Mouse (Mus musculus): ENCODE data around the gene Slc13a5. TPM values are rescaled to one million over a fixed set of nuclear protein-coding genes. Genes with fewer than 3 reads are reported as not detected.

Slc13a5 gene
- polyA plus RNA-seq, 1 experiment from 2014 or later: 14.0 TPM

- Histone ChIP-seq H3K4me3 (ENCODE audit: low read depth, low read length) (no peak overlapping the region; the same call in 1 of the 2 replicates), H3K27ac (replicated peaks; ENCODE audit: low read depth, low read length) (no peak overlapping the region), H3K9ac (ENCODE audit: low read depth, low read length) (peak overlapping the region; percentile 82), H3K27me3 (replicated peaks; ENCODE audit: control insufficient read depth, insufficient read depth, low read length) (no peaks in the 10 kb centered on the region), H3K9me3 (ENCODE audit: control insufficient read depth, low read length) (no peaks in the 10 kb centered on the region), H3K36me3 (ENCODE audit: control insufficient read depth, insufficient read depth, low read length) (peaks cover 32% of the 10 kb centered on the region), H3K4me1 (ENCODE audit: control insufficient read depth, insufficient read depth, low read length) (peaks cover 10% of the 10 kb centered on the region), H3K4me2 (ENCODE audit: low read depth, low read length) (peak overlapping the region; percentile 86)
- 78% methylated on average over 6 of the region's 6 CpGs for WGBS
- ATAC-seq (ENCODE audit: low read depth) (no peak), DNase-seq (ENCODE audit: low spot score) (no peak)
These were observed 61.8 kb downstream of the Slc13a5 start for GRCm38 (mm10) chr11:72205256-72205655.

- WGBS: 81% methylated on average over 1 of the region's 1 CpGs
- H3K27ac ChIP-seq (replicated peaks; ENCODE audit: low read depth, low read length): no peak overlapping the region
- no peak for DNase-seq (ENCODE audit: low spot score)
- peaks cover 22% of the 10 kb centered on the region for H3K36me3 ChIP-seq (ENCODE audit: control insufficient read depth, insufficient read depth, low read length)
- peaks cover 10% of the 10 kb centered on the region for H3K4me1 ChIP-seq (ENCODE audit: control insufficient read depth, insufficient read depth, low read length)
- H3K4me2 ChIP-seq (ENCODE audit: low read depth, low read length): no peak overlapping the region
- no peak overlapping the region for H3K4me3 ChIP-seq (ENCODE audit: low read depth, low read length)
- H3K9ac ChIP-seq (ENCODE audit: low read depth, low read length): no peak overlapping the region
- ATAC-seq (ENCODE audit: low read depth): no peak
- no peaks in the 10 kb centered on the region for H3K9me3 ChIP-seq (ENCODE audit: control insufficient read depth, low read length)
- H3K27me3 ChIP-seq (replicated peaks; ENCODE audit: control insufficient read depth, insufficient read depth, low read length): no peaks in the 10 kb centered on the region
These were observed 63.6 kb downstream of the Slc13a5 start for GRCm38 (mm10) chr11:72203440-72203839.

GRCm38 (mm10) chr11:72196506-72196905, 70.5 kb downstream of the Slc13a5 start:
- Histone ChIP-seq H3K4me1 (ENCODE audit: control insufficient read depth, insufficient read depth, low read length) (no peaks in the 10 kb centered on the region), H3K36me3 (ENCODE audit: control insufficient read depth, insufficient read depth, low read length) (peaks cover 50% of the 10 kb centered on the region), H3K9ac (ENCODE audit: low read depth, low read length) (no peak overlapping the region), H3K27me3 (replicated peaks; ENCODE audit: control insufficient read depth, insufficient read depth, low read length) (no peaks in the 10 kb centered on the region), H3K4me2 (ENCODE audit: low read depth, low read length) (no peak overlapping the region), H3K9me3 (ENCODE audit: control insufficient read depth, low read length) (no peaks in the 10 kb centered on the region), H3K4me3 (ENCODE audit: low read depth, low read length) (no peak overlapping the region), H3K27ac (replicated peaks; ENCODE audit: low read depth, low read length) (no peak overlapping the region)
- no peak for ATAC-seq (ENCODE audit: low read depth)
- 90% methylated on average over 8 of the region's 8 CpGs for WGBS
- no peak for DNase-seq (ENCODE audit: low spot score)

- H3K9ac ChIP-seq (ENCODE audit: low read depth, low read length): no peak overlapping the region
- H3K4me2 ChIP-seq (ENCODE audit: low read depth, low read length): no peak overlapping the region
- no peak for DNase-seq (ENCODE audit: low spot score)
- no peak overlapping the region for H3K27ac ChIP-seq (replicated peaks; ENCODE audit: low read depth, low read length)
- H3K27me3 ChIP-seq (replicated peaks; ENCODE audit: control insufficient read depth, insufficient read depth, low read length): no peaks in the 10 kb centered on the region
- H3K36me3 ChIP-seq (ENCODE audit: control insufficient read depth, insufficient read depth, low read length): peaks cover 61% of the 10 kb centered on the region
- no peak for ATAC-seq (ENCODE audit: low read depth)
- H3K9me3 ChIP-seq (ENCODE audit: control insufficient read depth, low read length): no peaks in the 10 kb centered on the region
- H3K4me1 ChIP-seq (ENCODE audit: control insufficient read depth, insufficient read depth, low read length): no peaks in the 10 kb centered on the region
- 88% methylated on average over 2 of the region's 2 CpGs for WGBS
- no peak overlapping the region for H3K4me3 ChIP-seq (ENCODE audit: low read depth, low read length)
These were observed 72.8 kb downstream of the Slc13a5 start for GRCm38 (mm10) chr11:72194259-72194658.

Other genes with a start within 250 kb of the Slc13a5 start
- gene Aipl1, start 229.7 kb downstream of the Slc13a5 start, polyA plus RNA-seq (2014; fragmentation: Nextera tagmentation; extraction: Ambion mirVana): 0.11 and 0.42 TPM in 2 replicates
- gene Pimreg, start 225.2 kb downstream of the Slc13a5 start, polyA plus RNA-seq (2014; fragmentation: Nextera tagmentation; extraction: Ambion mirVana): 77.9 and 92.6 TPM in 2 replicates
- 0.89 and 0.96 TPM in 2 replicates for gene Pitpnm3, start 131.4 kb downstream of the Slc13a5 start, polyA plus RNA-seq (2014; fragmentation: Nextera tagmentation; extraction: Ambion mirVana)
- 0.13 and 0.15 TPM in 2 replicates for gene Gm43951, start 60.4 kb downstream of the Slc13a5 start, polyA plus RNA-seq (2014; fragmentation: Nextera tagmentation; extraction: Ambion mirVana)
- 9.0 and 11.8 TPM in 2 replicates for gene 4933427D14Rik, start 59.8 kb downstream of the Slc13a5 start, polyA plus RNA-seq (2014; fragmentation: Nextera tagmentation; extraction: Ambion mirVana)
- 197 and 203 TPM in 2 replicates for gene Txndc17, start 59.7 kb downstream of the Slc13a5 start, polyA plus RNA-seq (2014; fragmentation: Nextera tagmentation; extraction: Ambion mirVana)
- gene Med31, start 51.6 kb downstream of the Slc13a5 start, polyA plus RNA-seq (2014; fragmentation: Nextera tagmentation; extraction: Ambion mirVana): 40.6 and 42.0 TPM in 2 replicates
- 3.2 TPM in 2 replicates for gene Xaf1, start 34.4 kb upstream of the Slc13a5 start, polyA plus RNA-seq (2014; fragmentation: Nextera tagmentation; extraction: Ambion mirVana)
- gene Fbxo39, start 47.2 kb upstream of the Slc13a5 start, polyA plus RNA-seq (2014; fragmentation: Nextera tagmentation; extraction: Ambion mirVana): not detected in 2 replicates
- 6.2 and 12.5 TPM in 2 replicates for gene Tekt1, start 95.2 kb upstream of the Slc13a5 start, polyA plus RNA-seq (2014; fragmentation: Nextera tagmentation; extraction: Ambion mirVana)
- gene Smtnl2, start 144.5 kb upstream of the Slc13a5 start, polyA plus RNA-seq (2014; fragmentation: Nextera tagmentation; extraction: Ambion mirVana): 24.8 and 26.7 TPM in 2 replicates
- 1.8 and 2.5 TPM in 2 replicates for gene Ggt6, start 168.3 kb upstream of the Slc13a5 start, polyA plus RNA-seq (2014; fragmentation: Nextera tagmentation; extraction: Ambion mirVana)
- gene Mybbp1a, start 174.1 kb upstream of the Slc13a5 start, polyA plus RNA-seq (2014; fragmentation: Nextera tagmentation; extraction: Ambion mirVana): 114 and 123 TPM in 2 replicates
- 6.0 and 9.5 TPM in 2 replicates for gene Spns2, start 222.7 kb upstream of the Slc13a5 start, polyA plus RNA-seq (2014; fragmentation: Nextera tagmentation; extraction: Ambion mirVana)

All from embryonic facial prominence, embryonic 14.5 days (tissue).